8 mouse cellular contexts compared by ENCODE assay signal in genomic region chr5:114378936-114379335, GRCm38 (mm10). TPM values are rescaled to one million over a fixed set of nuclear protein-coding genes. Genes with fewer than 3 reads are reported as not detected.
DNase-seq lines count a peak whose midpoint lies in the region; ATAC-seq and TF ChIP-seq lines count a peak whose summit lies in the region.

No protein-coding gene starts in this region.

- no peak for TF ChIP-seq CTCF in olfactory bulb, adult 2 months (IDR thresholded peaks at IDR 0.05; ENCODE audit: insufficient read depth, low read depth, low read length)

- WGBS in kidney, embryonic 16.5 days, result 54% methylated on average over 6 of the region's 6 CpGs
- 28% methylated on average over 6 of the region's 6 CpGs for WGBS in forebrain, embryonic 14.5 days
- WGBS in liver, embryonic 13.5 days (ENCODE audit: insufficient replicate concordance), result 28% methylated on average over 6 of the region's 6 CpGs
- WGBS in olfactory bulb, adult 2 months, result 36% methylated on average over 6 of the region's 6 CpGs

- TF ChIP-seq POLR2A in olfactory bulb, adult 2 months (IDR thresholded peaks at IDR 0.05; ENCODE audit: insufficient read depth, low read depth, low read length), result no peak

- H3K9ac ChIP-seq in kidney, embryonic 16.5 days (replicated peaks; ENCODE audit: low read length), result peak overlapping the region; percentile 98
- H3K9ac ChIP-seq in forebrain, embryonic 14.5 days (ENCODE audit: low read length), result peak overlapping the region; percentile 95
- peak overlapping the region; percentile 92 for H3K9ac ChIP-seq in liver, embryonic 13.5 days

- no peaks in the 10 kb centered on the region for H3K27me3 ChIP-seq in kidney, embryonic 16.5 days (ENCODE audit: insufficient read depth, low read length)
- H3K27me3 ChIP-seq in forebrain, embryonic 14.5 days (replicated peaks; ENCODE audit: control insufficient read depth, insufficient read depth, low read length), result no peaks in the 10 kb centered on the region
- H3K27me3 ChIP-seq in liver, embryonic 13.5 days, result no peaks in the 10 kb centered on the region

- no peak for ATAC-seq in kidney, embryonic 16.5 days (ENCODE audit: low FRiP score, low TSS enrichment)
- ATAC-seq in forebrain, embryonic 14.5 days, result no peak
- ATAC-seq in liver, embryonic 13.5 days (ENCODE audit: low read depth), result no peak
- ATAC-seq in cerebellum, adult (ENCODE audit: insufficient number of reproducible peaks, low FRiP score, low TSS enrichment), result no peak

- H3K4me3 ChIP-seq in kidney, embryonic 16.5 days (ENCODE audit: low read length), result peak overlapping the region; percentile 90
- H3K4me3 ChIP-seq in forebrain, embryonic 14.5 days (ENCODE audit: low read depth, low read length), result peak overlapping the region; percentile 96
- peak overlapping the region; percentile 80 for H3K4me3 ChIP-seq in liver, embryonic 13.5 days (replicated peaks)
- H3K4me3 ChIP-seq in olfactory bulb, adult 2 months (ENCODE audit: insufficient read depth, low read depth, low read length), result peak overlapping the region; percentile 4; the same call in 1 of the 2 replicates

- H3K36me3 ChIP-seq in kidney, embryonic 16.5 days (ENCODE audit: insufficient read depth, low read length), result peaks cover 10% of the 10 kb centered on the region
- peaks cover 18% of the 10 kb centered on the region for H3K36me3 ChIP-seq in forebrain, embryonic 14.5 days (ENCODE audit: control insufficient read depth, insufficient read depth, low read length)
- H3K36me3 ChIP-seq in liver, embryonic 13.5 days, result peaks cover 18% of the 10 kb centered on the region

- H3K4me2 ChIP-seq in kidney, embryonic 16.5 days (replicated peaks; ENCODE audit: low read depth, low read length), result peak overlapping the region; percentile 87
- H3K4me2 ChIP-seq in forebrain, embryonic 14.5 days (ENCODE audit: low read length), result peak overlapping the region; percentile 93
- H3K4me2 ChIP-seq in liver, embryonic 13.5 days, result peak overlapping the region; percentile 97

- intact Hi-C loops in left cerebral cortex, postnatal 4 days (cut with DNase I), result no loop called here

- no peaks in the 10 kb centered on the region for H3K9me3 ChIP-seq in kidney, embryonic 16.5 days (ENCODE audit: low read length)
- no peaks in the 10 kb centered on the region for H3K9me3 ChIP-seq in forebrain, embryonic 14.5 days (replicated peaks; ENCODE audit: control insufficient read depth, low read length)
- no peaks in the 10 kb centered on the region for H3K9me3 ChIP-seq in liver, embryonic 13.5 days (replicated peaks)

- peak overlapping the region; percentile 84 for H3K27ac ChIP-seq in kidney, embryonic 16.5 days (ENCODE audit: low read length)
- no peak overlapping the region for H3K27ac ChIP-seq in forebrain, embryonic 14.5 days (ENCODE audit: low read depth, low read length)
- H3K27ac ChIP-seq in liver, embryonic 13.5 days, result peak overlapping the region; percentile 94
- no peak overlapping the region for H3K27ac ChIP-seq in olfactory bulb, adult 2 months (ENCODE audit: insufficient read depth, low read depth, low read length)

- peaks cover 57% of the 10 kb centered on the region for H3K4me1 ChIP-seq in kidney, embryonic 16.5 days (ENCODE audit: insufficient read depth, low read length)
- peaks cover 25% of the 10 kb centered on the region for H3K4me1 ChIP-seq in forebrain, embryonic 14.5 days (ENCODE audit: control insufficient read depth, insufficient read depth, low read length)
- peaks cover 76% of the 10 kb centered on the region for H3K4me1 ChIP-seq in liver, embryonic 13.5 days (replicated peaks)
- peaks cover 36% of the 10 kb centered on the region for H3K4me1 ChIP-seq in olfactory bulb, adult 2 months (ENCODE audit: control insufficient read depth, insufficient read depth, low read length)

- no peak for DNase-seq in kidney, postnatal 4 days
- no peak for DNase-seq in forebrain, embryonic 14.5 days (ENCODE audit: low spot score)
- DNase-seq in liver, embryonic 13.5 days, result no peak
- no peak for DNase-seq in right cerebral cortex, postnatal 25 days
- no peak for DNase-seq in left cerebral cortex, postnatal 4 days

RNA-seq across cellular contexts. Expression of gene Kctd10, which starts 1.4 kb away (rescaled TPM):
- 116 and 124 TPM in 2 replicates for polyA plus RNA-seq in kidney, embryonic 16.5 days (2015; fragmentation: Nextera tagmentation; extraction: Ambion mirVana)
- polyA plus RNA-seq in forebrain, embryonic 14.5 days (2014; fragmentation: Nextera tagmentation; extraction: Ambion mirVana), result 87.6 and 88.4 TPM in 2 replicates
- polyA plus RNA-seq in liver, embryonic 13.5 days (2015; fragmentation: Nextera tagmentation; extraction: Ambion mirVana), result 23.3 and 26.1 TPM in 2 replicates
- not detected in 2 replicates for polyA plus RNA-seq in olfactory bulb, adult 2 months (2012; ENCODE audit: insufficient read depth, insufficient read length, low replicate concordance, missing spikeins)
- total RNA-seq in left cerebral cortex, postnatal 4 days (2021), result 10 to 100 TPM; 61.6 to 63.0 TPM

RNA-seq across cellular contexts. Expression of gene Ube3b, which starts 1.5 kb away (rescaled TPM):
- 51.5 and 54.0 TPM in 2 replicates for polyA plus RNA-seq in kidney, embryonic 16.5 days (2015; fragmentation: Nextera tagmentation; extraction: Ambion mirVana)
- 35.9 and 43.1 TPM in 2 replicates for polyA plus RNA-seq in forebrain, embryonic 14.5 days (2014; fragmentation: Nextera tagmentation; extraction: Ambion mirVana)
- 14.5 and 16.2 TPM in 2 replicates for polyA plus RNA-seq in liver, embryonic 13.5 days (2015; fragmentation: Nextera tagmentation; extraction: Ambion mirVana)
- polyA plus RNA-seq in olfactory bulb, adult 2 months (2012; ENCODE audit: insufficient read depth, insufficient read length, low replicate concordance, missing spikeins), result 59.2 and 294 TPM in 2 replicates
- 10 to 100 TPM; 67.7 to 68.4 TPM for total RNA-seq in left cerebral cortex, postnatal 4 days (2021)

Comparison
In these comparisons a context has a peak if more than half of its experiments do, and no peak if none do; other contexts are left out.
1. H3K27ac ChIP-seq: peak in kidney, embryonic 16.5 days (single experiment) and liver, embryonic 13.5 days (single experiment); none in forebrain, embryonic 14.5 days (single experiment) and olfactory bulb, adult 2 months (single experiment).
2. H3K4me3 ChIP-seq: peak in every context shown above with its lines; median percentile 96 in forebrain, embryonic 14.5 days; 90 in kidney, embryonic 16.5 days; 80 in liver, embryonic 13.5 days; 4 in olfactory bulb, adult 2 months.
3. RNA of gene Kctd10, which starts 1.4 kb away (polyA plus RNA-seq): 116 to 124 TPM in kidney, embryonic 16.5 days, 87.6 to 88.4 TPM in forebrain, embryonic 14.5 days and 23.3 to 26.1 TPM in liver, embryonic 13.5 days; not detected in olfactory bulb, adult 2 months; every median in the first group is over 10 times any median in the second.
4. Peak in every context shown above with its lines, with median percentiles within 50 percentile points of each other: H3K4me2 ChIP-seq and H3K9ac ChIP-seq.